Mouse (Mus musculus) left cerebral cortex, postnatal 14 days (tissue): ENCODE measurements around the gene Eipr1. TPM values are rescaled to one million over a fixed set of nuclear protein-coding genes. Genes with fewer than 3 reads are reported as not detected.
"Not testable (repeated sequence)": the region's sequence is repeated elsewhere in the genome, so short reads cannot be mapped to it uniquely, and the experiment has no call there.

Experiments used
- DNase-seq, 2 experiments: peaks; one replicate each; pipeline ENCODE4 v3.0.0; 2021 to 2022; ENCODE audit warnings: low spot score in 2 of 2, mixed read lengths in 1 of 2
- intact Hi-C: fragments of 180-260 bp; cut with DNase I; formaldehyde crosslinking; loops from one replicate; pipeline ENCODE4 v1.15.1; 2025
- total RNA-seq, 2 experiments: library from RNA; stranded (reverse); gene quantifications; 2 replicates each; pipeline ENCODE4 v1.2.3; 2021

Eipr1 gene
- total RNA-seq, 2 experiments from 2014 or later, result 59.7 to 60.1 TPM

GRCm38 (mm10) chr12:28909851-28910250 is 158.2 kb downstream of the Eipr1 start:
- intact Hi-C loops, result no loop called here

GRCm38 (mm10) chr12:28910568-28910967 is 159.0 kb downstream of the Eipr1 start:
- intact Hi-C loops, result no loop called here
- DNase-seq, result no peak

More at GRCm38 (mm10) chr12:28909851-28910250, 158.2 kb downstream of the Eipr1 start:
- DNase-seq, result no peak

GRCm38 (mm10) chr12:28912351-28912936 is 160.8 kb downstream of the Eipr1 start:
- intact Hi-C loops, result no loop called here
- DNase-seq, result no peak

- DNase-seq, result no peak
- intact Hi-C loops, result no loop called here
Observed at GRCm38 (mm10) chr12:28913099-28913498, 161.5 kb downstream of the Eipr1 start.

GRCm38 (mm10) chr12:28914056-28914455 is 162.5 kb downstream of the Eipr1 start:
- DNase-seq, intact Hi-C loops: not testable (repeated sequence)

Other genes with a start within 250 kb of the Eipr1 start
- gene Dcdc2c, start 199.4 kb upstream of the Eipr1 start, total RNA-seq, result 1 to 10 TPM in 1 of 2 experiments, under 1 TPM in 1; 0.53 to 1.0 TPM
- gene Allc, start 169.3 kb upstream of the Eipr1 start, total RNA-seq, result 1 to 10 TPM in 1 of 2 experiments, under 1 TPM in 1; 0.66 to 1.1 TPM
- gene Colec11, start 128.4 kb upstream of the Eipr1 start, total RNA-seq, result under 1 TPM; 0.49 to 0.75 TPM
- 100 to 1,000 TPM; 244 to 277 TPM for gene Rps7, start 115.8 kb upstream of the Eipr1 start, total RNA-seq
- 10 to 100 TPM; 10.7 to 10.8 TPM for gene Rnaseh1, start 102.2 kb upstream of the Eipr1 start, total RNA-seq
- gene Adi1, start 76.6 kb upstream of the Eipr1 start, total RNA-seq, result 10 to 100 TPM; 16.9 to 19.8 TPM
- gene Trappc12, start 1.3 kb upstream of the Eipr1 start, total RNA-seq, result 10 to 100 TPM; 53.6 to 57.0 TPM